Mouse (Mus musculus): ENCODE measurements around the gene Lrrc45. TPM values are rescaled to one million over a fixed set of nuclear protein-coding genes. Genes with fewer than 3 reads are reported as not detected.

The Lrrc45 gene
- total RNA-seq, 4 experiments from 2014 or later = 26.1 to 57.9 (median 42.3) TPM

GRCm38 (mm10) chr11:120704486-120705325, 9.0 kb upstream of the Lrrc45 start:
- no peak for DNase-seq

DNA sequence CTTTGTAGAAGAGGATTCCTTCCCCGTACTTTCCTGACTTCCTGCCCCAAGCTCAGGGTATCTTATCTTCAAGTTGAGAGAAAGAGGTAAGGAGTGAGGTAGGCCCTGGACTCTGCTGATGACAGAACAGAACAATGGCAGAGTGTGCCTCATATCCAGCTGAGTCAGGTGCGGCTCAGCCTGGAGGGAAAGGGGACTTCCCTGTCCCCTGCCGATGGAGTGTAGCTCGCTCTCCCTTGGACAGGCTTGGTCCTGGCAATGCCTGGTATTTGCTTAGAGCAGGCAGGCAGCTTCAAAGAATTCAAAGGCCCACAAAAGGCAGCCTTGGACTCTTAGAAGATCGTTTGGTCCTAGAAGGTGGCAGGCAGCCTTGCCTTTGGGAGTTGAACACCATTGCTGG, 7.6 kb upstream of the Lrrc45 start:
- DNase-seq = no peak

DNA sequence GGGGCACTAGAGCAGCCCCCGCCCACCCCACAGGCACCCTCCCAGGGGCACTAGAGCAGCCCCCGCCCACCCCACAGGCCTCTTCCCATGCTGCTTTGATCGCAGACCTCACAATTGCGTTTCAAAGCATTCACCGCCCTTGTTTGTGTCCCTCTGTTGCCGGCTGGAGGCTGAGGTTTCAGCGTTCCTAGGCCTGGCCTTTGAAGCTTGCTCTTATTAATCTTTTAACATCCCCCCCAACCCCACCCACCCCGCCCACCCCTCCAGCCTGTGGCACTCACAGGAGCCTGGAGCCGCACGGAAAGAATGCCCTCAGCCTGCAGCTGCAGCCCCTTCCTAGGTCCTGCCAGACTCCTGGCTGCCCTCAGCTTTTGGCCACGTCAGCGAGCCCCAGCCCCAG, 6.5 kb upstream of the Lrrc45 start:
- DNase-seq = no peak

DNA sequence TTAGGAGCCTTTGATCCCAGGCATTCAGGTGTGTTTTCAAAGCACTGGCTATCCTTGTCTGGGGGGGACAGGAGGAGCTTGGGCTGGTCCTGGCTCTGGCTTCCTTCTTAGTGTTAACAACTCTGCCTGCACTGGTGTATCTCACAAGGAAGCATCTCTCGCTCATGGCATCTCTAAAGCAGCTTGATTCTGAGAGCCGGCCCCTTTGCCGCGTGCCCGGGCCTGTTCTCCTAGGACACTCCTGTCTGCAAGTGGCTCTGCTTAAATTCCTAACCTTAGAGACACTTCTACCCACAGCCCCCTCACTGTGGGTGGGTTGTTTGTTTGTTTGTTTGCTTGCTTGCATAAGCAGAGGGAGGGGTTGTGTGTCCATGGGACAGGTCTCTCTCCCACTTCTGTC, 5.8 kb upstream of the Lrrc45 start:
- DNase-seq = no peak

DNA sequence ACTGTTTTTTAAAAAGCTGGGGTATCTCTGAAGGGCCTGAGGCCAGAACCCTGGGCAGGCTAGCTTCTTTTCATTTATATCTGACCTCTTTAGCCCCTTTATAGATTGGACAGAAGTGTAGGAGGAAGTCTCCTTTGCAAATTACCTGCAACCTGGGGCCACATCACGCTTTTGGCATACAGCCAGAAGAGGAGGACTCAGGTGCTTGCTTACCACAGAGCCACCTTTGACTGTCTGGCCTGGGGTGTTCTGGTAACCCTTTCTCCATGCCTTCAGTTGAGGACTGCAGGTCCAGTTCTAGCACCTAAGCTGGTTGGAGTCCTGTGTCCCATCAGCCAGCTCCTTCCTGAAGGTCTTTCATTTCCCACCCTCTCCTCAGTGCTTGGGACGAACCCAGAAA, 4.2 kb upstream of the Lrrc45 start:
- no peak for DNase-seq

DNA sequence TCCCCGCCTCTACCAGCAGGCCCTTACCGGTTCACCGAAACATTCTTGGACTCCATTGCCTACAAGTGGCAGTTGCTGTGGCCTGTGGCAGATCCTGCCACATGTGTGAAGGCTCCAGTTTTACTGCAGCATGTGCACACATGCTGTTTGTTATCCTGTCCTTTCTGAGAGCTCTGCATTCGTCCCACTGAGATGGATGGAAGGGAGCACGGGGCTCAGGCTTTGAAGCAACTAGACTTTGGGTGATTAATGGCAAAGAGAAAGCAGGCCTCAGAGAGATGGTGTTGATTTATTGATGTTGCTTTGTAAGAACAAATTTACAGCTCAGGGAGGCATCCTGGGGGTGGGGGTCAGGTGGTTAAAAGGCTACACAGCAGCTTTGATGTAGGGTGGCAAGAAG, 3.1 kb upstream of the Lrrc45 start:
- DNase-seq = no peak

- DNase-seq = no peak
Measured at GRCm38 (mm10) chr11:120711980-120712604, 1.6 kb upstream of the Lrrc45 start.

DNA sequence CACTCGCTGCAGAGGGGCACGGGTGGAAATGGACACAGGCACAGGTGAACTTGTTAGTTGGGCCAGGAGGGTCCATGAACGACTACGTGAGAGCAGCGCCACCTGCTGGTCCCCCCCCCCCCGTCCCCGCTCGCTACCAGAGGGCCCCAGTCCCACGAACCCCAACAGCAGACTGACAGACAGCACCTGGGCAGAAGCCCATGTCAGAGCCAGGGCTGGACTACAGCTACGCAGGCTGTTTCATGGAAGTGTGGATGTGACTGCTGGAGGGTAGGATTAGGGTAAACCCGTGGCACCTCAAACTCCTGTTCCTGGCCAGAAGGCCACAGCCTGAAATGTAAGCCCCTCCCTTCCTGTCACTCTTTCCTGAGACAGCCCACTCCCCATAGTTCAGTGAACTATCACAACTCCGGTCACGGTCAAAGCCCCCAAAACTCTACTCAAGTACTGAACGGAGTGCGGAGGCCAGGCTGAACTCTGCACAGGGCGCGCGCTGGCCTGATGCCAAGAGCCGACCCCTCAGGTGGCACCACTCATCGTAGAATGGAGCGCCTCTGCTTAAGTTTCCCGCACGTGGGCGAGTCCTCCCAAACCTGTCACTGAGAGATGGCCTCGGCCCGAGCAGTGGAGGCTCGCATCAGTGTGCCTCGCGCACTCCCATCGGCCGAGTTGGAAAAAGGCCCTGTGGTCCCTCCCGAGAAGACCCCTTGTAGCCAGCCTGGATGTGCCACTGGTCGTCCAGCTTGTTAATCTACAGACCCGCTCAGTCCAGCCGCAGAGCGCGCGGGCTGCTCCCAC, 755 bp upstream of the Lrrc45 start:
- no peak for DNase-seq

DNA sequence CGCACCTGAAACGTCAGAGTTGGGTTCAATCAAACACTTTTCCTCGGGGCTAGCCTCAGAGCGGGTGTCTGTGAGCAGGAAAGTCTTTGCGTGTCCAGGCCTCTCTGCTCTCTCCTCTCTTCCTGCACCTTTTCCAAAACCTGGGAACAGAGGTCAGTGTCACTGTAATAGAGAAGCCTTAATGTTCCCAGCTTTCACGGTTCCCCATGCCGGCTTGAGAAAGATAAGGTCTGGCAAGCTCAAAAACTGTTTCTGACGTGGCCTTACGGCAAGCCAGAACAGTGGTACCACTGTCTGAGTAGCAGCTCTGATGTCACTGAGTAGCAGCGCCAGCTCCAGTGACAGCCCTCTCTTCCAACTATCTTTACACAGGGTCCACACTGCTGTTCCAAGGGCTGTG, 821 bp downstream of the Lrrc45 start:
- DNase-seq = no peak

GRCm38 (mm10) chr11:120715131-120715530, 1.4 kb downstream of the Lrrc45 start:
- no peak for DNase-seq

DNA sequence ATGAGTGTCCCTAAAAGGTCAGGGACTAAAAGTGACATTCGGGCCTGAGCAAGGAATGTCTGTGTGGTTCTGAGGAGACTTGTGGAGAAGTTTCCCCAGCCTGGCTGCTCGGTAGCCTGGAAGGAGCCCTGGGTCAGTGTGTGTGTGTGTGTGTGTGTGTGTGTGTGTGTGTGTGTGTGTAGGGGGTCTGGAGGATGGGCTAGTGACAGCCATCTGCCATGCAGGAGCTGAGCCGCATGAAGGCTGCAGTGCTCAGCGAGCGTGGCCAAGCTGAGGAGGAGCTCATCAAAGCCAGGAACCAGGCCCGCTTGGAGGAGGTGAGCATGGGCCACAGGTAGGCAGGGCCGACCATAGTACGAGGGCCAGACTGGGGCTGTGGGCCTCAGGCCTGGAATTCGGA, 5.5 kb downstream of the Lrrc45 start:
- DNase-seq = no peak

- DNase-seq = no peak
Measured at GRCm38 (mm10) chr11:120719841-120720376, 6.2 kb downstream of the Lrrc45 start.

- DNase-seq = peak; percentile 88
Measured at GRCm38 (mm10) chr11:120720450-120720849, 6.7 kb downstream of the Lrrc45 start.

DNA sequence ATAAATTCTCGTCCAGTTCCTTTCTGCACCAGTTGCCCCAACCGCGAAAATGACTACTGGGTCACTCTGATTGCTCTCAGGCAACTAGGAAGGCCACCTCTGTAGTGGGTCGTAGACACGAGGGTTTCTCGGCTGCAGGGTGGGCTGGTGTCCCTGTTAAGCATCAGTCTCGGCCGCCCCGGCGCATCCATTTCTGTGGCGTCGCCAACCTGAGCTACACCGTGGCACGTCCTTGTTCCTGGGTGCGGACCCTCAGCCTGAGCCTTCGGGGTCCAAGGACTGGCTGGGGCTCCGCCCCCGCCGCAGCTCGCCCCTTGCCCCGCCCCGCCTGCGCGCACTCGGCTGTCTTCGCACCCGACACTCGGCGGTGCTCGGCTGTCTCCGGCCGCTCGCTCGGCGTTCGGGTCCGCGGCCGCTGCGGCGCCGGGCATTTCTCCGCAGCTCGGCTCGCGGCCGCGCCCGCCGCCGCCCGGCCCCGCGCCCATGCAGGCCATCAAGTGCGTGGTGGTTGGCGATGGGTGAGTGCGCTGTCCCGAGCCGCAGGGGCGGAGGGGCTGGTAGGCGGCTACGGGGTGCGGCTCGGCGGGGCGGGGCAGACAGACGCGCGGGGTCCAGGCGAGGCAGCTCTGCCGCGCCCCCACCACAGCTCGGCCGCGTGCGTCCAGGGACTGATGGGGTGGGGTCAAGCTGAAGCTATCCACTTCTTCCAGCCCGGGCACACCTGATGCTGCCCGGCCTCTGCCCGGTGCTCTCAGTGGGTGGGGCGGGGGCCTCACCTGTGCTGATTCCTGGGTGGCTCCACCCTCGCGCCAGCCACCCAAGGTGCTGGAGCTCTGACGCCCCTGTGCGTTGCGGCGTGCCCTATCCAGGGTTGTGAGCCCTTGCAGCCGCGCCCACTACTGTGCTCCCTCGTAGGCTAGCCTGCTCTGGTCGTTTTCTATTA, 7.7 kb downstream of the Lrrc45 start, which contains the start of gene Rac3:
Gene Rac3, plus strand, starts transcription at position 347 of the 943 bp plus-strand sequence.
- no peak for DNase-seq

- DNase-seq = no peak
Measured at GRCm38 (mm10) chr11:120722067-120722630, 8.4 kb downstream of the Lrrc45 start.

GRCm38 (mm10) chr11:120722761-120723382, 9.1 kb downstream of the Lrrc45 start:
- no peak for DNase-seq

DNA sequence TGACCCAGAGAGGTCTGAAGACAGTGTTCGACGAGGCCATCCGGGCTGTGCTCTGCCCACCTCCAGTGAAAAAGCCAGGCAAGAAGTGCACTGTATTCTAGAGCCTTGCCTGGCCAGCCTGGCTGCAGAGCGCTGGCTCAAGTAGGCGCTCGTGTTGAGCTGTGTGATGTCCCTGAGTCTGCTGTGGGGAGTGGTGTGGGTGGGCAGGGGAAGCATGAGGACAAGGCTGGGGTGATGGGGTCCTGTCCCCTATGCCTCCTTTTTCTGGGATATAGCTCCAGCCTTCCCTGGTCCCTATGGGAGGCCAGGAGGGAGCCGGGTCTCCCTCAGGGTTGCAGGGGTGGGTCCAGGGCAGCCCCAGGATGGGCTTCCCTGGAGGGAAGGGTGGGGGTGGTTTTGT, 9.8 kb downstream of the Lrrc45 start:
- DNase-seq = no peak

DNA sequence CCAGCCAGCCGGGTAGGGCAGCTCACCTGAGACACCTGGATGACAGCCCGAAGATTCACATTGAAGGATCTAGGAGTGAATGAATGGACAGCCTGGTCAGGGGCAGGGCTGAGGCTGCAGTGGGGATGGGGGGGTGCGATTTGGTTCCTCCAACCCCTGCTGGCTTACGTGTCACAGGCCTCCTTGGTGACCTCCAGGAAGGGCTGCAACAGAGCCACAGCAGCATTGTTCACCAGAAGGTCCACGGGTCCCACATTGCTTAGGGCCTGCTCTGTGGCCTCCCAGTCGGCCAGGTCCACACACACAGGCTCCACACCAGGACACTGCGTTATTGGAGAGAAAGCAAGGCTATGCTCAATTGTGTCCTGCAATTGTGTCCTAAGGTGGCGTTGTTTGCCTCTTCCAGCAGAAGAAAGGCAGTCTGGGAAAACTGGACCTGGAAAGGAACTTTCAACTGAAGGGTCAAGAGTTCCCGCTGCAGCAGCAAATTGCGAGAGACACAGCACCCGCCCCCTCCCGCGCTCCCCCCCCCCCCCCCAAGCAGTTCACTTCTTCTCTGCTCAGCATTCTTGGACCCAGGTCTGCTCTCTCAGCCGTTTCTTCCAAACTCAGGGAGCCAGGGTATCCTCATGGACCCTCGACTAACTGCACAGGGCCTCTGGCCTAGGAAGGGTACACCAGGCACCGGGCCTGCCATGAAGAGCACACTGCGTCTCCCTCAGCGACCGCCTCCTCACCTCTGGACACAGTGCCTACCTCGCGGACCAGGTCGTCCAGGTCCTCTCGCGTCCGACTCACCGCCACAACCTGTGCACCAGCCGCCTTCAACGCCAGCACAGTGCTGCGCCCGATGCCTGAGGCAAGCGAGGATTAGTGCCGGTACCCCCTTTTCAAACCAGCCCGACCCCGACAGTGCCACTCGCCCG, 12.8 kb downstream of the Lrrc45 start:
- DNase-seq = no peak

DNA sequence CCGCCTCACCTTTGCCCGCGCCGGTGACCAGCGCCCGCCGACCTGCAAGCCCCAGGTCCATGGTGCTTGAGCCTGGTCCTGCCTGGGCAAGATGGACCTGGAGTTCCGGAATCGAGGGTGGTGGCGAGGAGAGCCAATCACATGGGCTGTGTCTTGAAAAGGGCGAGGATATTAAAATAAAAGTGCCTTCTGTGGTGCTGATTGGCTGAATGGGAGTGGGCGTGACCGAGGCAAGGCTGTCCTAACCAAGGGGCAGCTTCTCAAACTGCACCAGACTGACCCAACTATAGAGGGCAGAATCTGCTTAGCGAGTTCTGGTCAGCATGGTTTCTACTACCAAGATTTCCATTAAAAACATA, 13.4 kb downstream of the Lrrc45 start, which contains the start of gene Dcxr:
Gene Dcxr, minus strand, starts transcription at position 113 of the 359 bp plus-strand sequence.
- DNase-seq = peak; percentile 95

DNA sequence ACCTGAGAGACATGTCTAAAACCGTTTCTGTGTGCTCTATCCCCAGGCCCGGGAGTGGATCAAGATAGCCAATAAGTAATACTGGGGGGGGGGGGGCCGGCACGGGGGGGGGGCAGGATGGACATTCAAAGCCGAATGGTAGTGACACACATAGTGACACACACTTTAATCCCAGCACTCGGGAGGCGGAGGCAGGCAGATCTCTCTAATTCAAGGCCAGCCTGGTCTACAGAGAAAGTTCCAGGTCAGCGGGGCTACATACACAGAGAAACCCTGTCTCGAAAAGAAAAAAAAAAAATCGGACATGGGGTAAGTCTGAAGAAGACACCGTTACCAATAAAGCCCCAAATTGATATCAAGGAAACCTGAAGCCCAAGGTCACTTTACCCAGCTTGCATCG, 13.8 kb downstream of the Lrrc45 start:
- DNase-seq = no peak
